Mouse (Mus musculus): Measurements from ENCODE around the gene Cmtm7.
"Not testable (repeated sequence)": the region's sequence is repeated elsewhere in the genome, so short reads cannot be mapped to it uniquely, and the experiment has no call there.

GRCm38 (mm10) chr9:114728432-114728831 is 53.2 kb downstream of the Cmtm7 start:
- not testable (repeated sequence) for TF ChIP-seq CTCF (IDR thresholded peaks at IDR 0.05; ENCODE audit: low read depth, low read length); GATA1 (IDR thresholded peaks at IDR 0.05; ENCODE audit: borderline replicate concordance, low read length); GATA2 (IDR thresholded peaks at IDR 0.05; ENCODE audit: borderline replicate concordance, low read depth, low read length); TAL1 (conservative IDR thresholded peaks at IDR 0.05; ENCODE audit: low read depth, low read length)
